In the genomic region with DNA sequence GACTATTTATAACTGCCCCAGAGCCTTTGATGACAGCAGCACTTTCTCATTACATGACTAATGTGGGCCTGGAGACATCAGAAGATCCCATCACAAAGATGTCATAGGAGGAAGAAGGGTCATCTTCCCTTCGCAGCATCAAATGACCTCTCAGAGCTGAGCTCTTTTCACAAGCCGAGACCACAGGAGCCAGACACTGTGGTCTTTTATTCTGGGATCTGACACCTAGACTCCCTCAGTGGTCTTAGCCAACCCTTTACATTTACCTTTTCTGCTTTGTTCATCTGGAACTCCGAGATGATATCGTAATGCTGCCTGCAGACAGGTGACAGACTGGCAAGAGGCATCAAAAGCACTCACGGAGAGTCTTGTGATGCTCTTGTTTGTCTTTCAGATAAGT, we compare ENCODE assay signal across 21 mouse cellular contexts.
"Had no signal": no experiment of that assay in that cellular context is flagged by ENCODE, and none has a peak within 500 bp of the region (broad histone marks: within the 10 kb centered on the region; RNA-seq: fewer than 3 reads in every experiment).

No protein-coding gene starts in this region.

- H3K9ac ChIP-seq: liver, embryonic 13.5 days; liver, embryonic 15.5 days; liver, postnatal 0 days; lung, embryonic 15.5 days; midbrain, embryonic 12.5 days; neural tube, embryonic 13.5 days; neural tube, embryonic 15.5 days had no signal

- DNase-seq: liver, embryonic 13.5 days; liver, postnatal 0 days; lung, adult 2 months; lung, postnatal 14 days; lung, postnatal 36 days; midbrain, embryonic 14.5 days; retina, postnatal 1 day; right cerebral cortex, adult 18-20 months; right cerebral cortex, postnatal 25 days; right cerebral cortex, postnatal 4 days; spleen, adult 18-20 months; thymus, adult 18-20 months; thymus, postnatal 14 days; thymus, postnatal 36 days had no signal

- H3K9me3 ChIP-seq: liver, embryonic 13.5 days; liver, embryonic 15.5 days; lung, embryonic 15.5 days; midbrain, embryonic 12.5 days; neural tube, embryonic 13.5 days; neural tube, embryonic 15.5 days had no signal

- H3K4me2 ChIP-seq: liver, embryonic 13.5 days; liver, embryonic 15.5 days; lung, embryonic 15.5 days; midbrain, embryonic 12.5 days; neural tube, embryonic 13.5 days; neural tube, embryonic 15.5 days had no signal

- H3K4me3 ChIP-seq: liver, embryonic 13.5 days; liver, embryonic 15.5 days; lung, embryonic 15.5 days; midbrain, embryonic 12.5 days; myocyte; neural tube, embryonic 13.5 days; neural tube, embryonic 15.5 days had no signal

- H3K4me1 ChIP-seq: liver, embryonic 13.5 days; liver, embryonic 15.5 days; lung, embryonic 15.5 days; midbrain, embryonic 12.5 days; neural tube, embryonic 13.5 days; neural tube, embryonic 15.5 days had no signal

- ATAC-seq: liver, postnatal 0 days; lung, postnatal 0 days had no signal

- H3K27me3 ChIP-seq: liver, embryonic 13.5 days; liver, embryonic 15.5 days; lung, embryonic 15.5 days; midbrain, embryonic 12.5 days; neural tube, embryonic 13.5 days; neural tube, embryonic 15.5 days had no signal

- H3K36me3 ChIP-seq: liver, embryonic 13.5 days; liver, embryonic 15.5 days; lung, embryonic 15.5 days; midbrain, embryonic 12.5 days; neural tube, embryonic 13.5 days; neural tube, embryonic 15.5 days had no signal

- H3K27ac ChIP-seq: liver, embryonic 13.5 days; liver, embryonic 15.5 days; lung, embryonic 15.5 days; midbrain, embryonic 12.5 days; neural tube, embryonic 13.5 days; neural tube, embryonic 15.5 days had no signal
